Mouse (Mus musculus) left cerebral cortex, postnatal 36 days (tissue): ENCODE results near the gene Pdcd6. TPM values are rescaled to one million over a fixed set of nuclear protein-coding genes. Genes with fewer than 3 reads are reported as not detected.

Source experiments
- DNase-seq, 2 experiments: peaks; one replicate each; pipeline ENCODE4 v3.0.0; 2021 to 2022; ENCODE audit warnings: low spot score in 2 of 2, mixed read lengths in 1 of 2
- intact Hi-C: fragments of 180-260 bp; cut with DNase I; formaldehyde crosslinking; loops from one replicate; pipeline ENCODE4 v1.15.1; 2025
- total RNA-seq, 2 experiments: library from RNA; stranded (reverse); gene quantifications; 2 replicates each; pipeline ENCODE4 v1.2.3; 2021

Gene Pdcd6
- 10 to 100 TPM; 80.6 to 87.7 TPM for total RNA-seq

GRCm38 (mm10) chr13:74317170-74317849 is at the start of gene Pdcd6:
Gene Pdcd6, minus strand, starts transcription at chr13:74317580.
- intact Hi-C loops = no loop called here
- peak; percentile 89 to 92 for DNase-seq

DNA sequence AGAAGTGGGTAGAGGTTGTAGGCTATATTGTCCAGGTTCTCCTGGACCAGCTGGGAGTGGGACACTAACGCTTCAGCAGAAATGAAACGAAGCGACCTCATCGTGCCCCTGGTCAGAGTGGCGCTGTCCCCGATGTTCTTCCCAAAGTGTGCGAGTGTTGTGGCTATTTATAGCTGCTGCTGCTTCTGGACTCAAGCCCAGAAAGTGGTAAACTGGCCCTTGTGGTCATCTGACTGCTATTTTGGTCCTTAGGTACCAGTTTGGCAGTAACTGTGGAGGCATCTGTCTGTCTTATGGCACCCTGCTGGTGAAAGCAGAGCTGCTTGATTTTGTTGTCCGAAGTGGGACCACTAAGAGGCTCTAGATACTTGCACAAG is 46.5 kb upstream of the Pdcd6 start, which contains the start of gene Lrrc14b:
TSS of gene Lrrc14b (minus strand) at position 147 of the 377 bp plus-strand sequence.
- no peak for DNase-seq

DNA sequence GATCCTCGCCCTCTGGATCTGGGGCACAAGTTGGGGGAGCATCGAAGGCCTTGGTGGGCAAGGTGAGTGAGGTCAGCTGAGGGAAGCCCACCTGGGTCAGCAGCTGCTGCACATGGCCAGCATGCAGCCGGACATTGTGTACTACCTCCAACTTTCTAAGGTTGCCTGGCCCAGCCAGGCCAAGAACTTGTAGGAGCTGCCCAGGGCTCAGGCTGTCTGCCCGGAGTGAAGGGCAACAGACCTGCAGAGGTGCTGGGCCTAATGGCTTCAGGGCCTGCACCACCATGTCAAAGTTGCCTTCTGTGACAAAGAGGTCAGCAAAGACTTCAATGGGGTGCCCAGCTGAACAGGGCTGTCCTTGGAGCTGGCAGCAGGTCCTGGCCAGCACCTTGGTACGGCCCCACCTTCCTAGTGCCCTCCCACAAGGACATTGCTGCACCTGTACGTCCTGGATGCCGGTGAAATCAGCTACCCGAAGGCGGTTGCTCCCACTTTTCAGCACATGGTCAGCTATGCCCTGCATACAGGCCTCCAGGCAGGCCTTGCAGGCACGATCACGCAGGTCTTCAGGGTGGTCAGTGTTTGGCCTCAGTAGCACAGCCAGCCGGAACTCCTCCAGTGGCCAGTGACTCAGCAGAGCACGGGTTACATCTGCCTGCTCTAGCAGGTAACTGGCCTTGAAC is 45.9 kb upstream of the Pdcd6 start:
- intact Hi-C loops = no loop called here
- no peak for DNase-seq

More for the DNA sequence above, 46.5 kb upstream of the Pdcd6 start, which contains the start of gene Lrrc14b:
- intact Hi-C loops = no loop called here

DNA sequence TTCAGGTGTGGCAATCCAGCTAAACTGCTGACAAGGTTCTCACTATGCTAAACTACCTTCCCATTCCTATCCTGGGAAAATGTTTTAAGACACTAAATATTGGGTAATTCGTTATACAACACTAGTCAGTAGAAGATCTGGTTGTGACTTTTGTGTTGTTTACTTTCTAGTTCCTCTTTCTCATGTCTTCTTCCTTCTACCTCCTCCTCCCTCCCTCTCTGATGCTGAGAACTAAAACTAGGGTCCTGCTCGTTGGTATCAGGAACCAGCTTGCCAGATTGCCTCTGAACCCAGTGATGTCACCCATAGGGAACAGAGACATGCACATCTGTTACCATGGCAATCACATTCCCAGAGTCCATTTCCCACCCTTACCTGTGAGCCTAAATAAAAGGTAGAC is 44.8 kb upstream of the Pdcd6 start:
- no peak for DNase-seq
- intact Hi-C loops = no loop called here

GRCm38 (mm10) chr13:74356491-74356890 is 39.1 kb upstream of the Pdcd6 start:
- DNase-seq = no peak
- intact Hi-C loops = no loop called here

GRCm38 (mm10) chr13:74350435-74350906 is 33.1 kb upstream of the Pdcd6 start:
- intact Hi-C loops = no loop called here

DNA sequence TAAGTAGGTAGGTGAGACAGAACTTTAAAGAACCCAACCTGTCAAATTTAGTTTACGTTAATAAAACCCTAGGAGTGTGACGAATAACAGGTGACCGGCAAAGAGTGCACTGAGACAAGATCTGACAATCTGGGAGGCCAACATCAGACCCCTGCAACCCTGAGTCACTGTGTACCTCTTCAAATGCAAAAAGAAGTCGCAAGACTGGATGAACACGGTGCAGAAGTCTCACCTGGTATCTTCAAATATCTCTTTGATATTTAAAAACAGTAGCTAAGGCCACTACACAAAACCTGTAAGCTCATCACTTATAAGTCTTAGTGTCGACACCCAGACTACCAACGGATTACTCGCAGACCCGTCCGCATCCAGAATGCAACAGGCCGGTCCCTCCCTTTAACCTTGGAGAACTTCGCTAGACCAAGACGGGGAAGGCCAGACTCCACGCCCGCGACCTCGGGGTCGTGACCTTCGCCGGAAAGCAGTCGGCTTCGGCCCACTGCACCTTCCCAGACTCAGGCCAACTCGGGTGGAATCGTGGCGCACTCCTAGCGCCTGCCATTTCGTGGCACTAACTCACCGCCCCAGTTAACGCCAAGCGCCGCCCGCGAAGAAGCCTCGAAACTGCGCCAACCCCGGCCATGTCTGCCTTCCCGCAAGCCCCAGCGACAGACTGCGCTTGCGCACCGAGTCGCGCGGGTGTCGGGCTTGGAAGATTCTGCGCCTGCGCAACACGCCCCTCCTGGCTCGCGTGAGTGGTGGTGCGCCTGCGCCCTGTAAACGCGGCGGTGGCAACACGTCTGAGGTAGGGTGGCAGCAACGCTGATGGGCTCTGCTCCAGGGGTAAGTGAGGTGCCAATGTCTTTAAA is 32.4 kb upstream of the Pdcd6 start, which contains the start of the genes Sdha and Ccdc127:
TSS of gene Sdha (minus strand) at position 715 of the 869 bp plus-strand sequence.
TSS of gene Ccdc127 (plus strand) at position 744 of the 869 bp plus-strand sequence.
- intact Hi-C loops = no loop called here
- DNase-seq = peak; percentile 95

More at GRCm38 (mm10) chr13:74350435-74350906, 33.1 kb upstream of the Pdcd6 start:
- no peak for DNase-seq

DNA sequence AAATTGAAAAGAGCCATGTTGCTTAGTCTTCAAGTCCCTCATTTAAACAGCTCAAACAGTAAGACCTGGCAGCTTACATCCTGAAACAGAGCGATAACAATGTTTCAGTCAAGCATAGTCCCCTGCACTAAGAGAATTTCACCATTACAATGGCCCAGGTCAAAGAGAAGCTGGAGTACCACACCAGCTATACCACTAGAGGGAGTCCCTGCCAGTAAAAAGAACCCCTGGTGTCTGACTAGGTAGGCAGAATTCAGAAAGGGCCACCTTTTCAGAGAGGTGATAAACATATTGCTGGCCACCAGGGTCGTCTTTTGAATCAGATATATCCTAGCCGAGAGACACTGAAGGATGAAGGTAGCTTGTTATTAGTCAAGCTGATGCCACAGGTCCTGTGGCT is 23.7 kb upstream of the Pdcd6 start:
- intact Hi-C loops = no loop called here
- no peak for DNase-seq

GRCm38 (mm10) chr13:74329321-74329720 is 11.9 kb upstream of the Pdcd6 start:
- intact Hi-C loops = no loop called here
- DNase-seq = no peak

DNA sequence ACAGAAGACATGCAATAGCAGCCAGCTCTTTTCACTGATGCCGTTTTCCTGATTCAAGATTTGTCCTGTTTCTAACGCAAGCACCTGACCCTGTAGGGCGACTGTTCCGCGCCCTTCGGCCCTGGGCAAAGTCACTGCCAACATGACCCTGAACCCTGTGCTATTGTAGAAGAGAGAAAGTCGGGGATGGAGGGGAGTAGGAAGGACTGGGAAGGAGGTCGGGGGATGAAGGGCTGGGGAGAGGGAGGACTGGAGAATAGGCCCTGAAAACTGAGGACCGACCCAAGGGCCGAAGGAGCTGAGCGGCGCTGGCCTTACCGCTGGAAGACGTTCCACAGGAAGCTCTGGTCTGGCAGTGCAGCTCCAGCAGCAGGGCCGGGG is 601 bp downstream of the Pdcd6 start:
- DNase-seq = no peak
- intact Hi-C loops = no loop called here

DNA sequence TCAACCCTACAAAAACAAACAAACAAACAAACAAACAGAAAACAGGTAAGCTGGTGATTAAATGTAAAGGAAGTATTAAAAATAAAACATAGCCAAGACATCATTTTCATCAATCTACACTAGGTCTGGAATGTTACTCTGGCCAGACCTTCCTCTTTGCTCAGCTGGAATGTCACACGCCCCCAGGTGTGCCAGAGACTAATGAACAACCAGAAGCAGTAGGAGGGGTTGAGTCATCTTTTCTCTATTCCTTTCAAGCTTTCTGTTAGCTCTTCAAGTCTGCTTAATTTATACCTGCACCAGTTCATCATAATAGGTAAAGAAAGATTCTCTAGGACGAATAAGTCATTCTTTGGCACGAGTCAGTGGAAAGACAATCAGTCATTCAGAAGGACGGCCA is 994 bp downstream of the Pdcd6 start:
- intact Hi-C loops = no loop called here
- no peak for DNase-seq

DNA sequence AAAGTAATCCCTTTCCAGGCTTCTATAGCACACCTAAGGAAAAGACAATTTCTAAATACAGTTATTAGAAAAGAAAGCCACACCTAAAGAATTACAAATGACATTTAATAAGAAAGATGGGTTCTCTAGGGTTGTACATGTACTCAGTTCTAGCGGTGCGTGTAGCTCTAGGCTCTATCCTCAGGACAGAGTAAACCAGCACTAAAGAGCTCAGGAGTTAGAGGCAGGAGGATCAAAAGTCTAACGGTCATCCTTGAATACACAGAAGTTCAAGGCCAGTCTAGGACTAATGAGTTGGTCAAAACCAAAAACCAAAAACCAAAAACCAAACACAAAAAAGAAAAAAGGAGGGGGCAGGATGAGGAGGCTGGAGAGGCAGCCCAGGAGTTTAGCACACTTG is 2.8 kb downstream of the Pdcd6 start:
- intact Hi-C loops = no loop called here
- no peak for DNase-seq

DNA sequence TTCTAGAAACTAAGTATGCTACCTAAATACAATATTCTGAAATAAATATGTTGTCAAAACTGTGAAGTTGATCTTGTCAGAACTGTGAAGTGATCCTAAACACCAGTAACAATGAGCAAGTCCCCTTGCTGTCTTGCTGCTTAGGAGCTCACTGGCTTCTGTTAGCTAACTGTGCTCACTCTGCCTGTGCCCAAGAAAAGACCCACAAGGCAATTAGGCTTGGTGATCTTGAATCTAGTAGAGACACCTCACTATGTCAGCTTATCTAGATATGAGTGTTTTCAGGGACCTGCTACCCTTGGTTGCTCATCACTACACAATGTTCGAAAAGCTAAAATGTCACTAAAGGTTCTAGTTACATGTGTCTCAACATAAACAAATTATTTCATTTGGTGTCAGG is 11.6 kb downstream of the Pdcd6 start:
- intact Hi-C loops = loop anchor here (10.0 kb wide), 1 partner anchor 591 kb away; no protein-coding TSS in a partner anchor

DNA sequence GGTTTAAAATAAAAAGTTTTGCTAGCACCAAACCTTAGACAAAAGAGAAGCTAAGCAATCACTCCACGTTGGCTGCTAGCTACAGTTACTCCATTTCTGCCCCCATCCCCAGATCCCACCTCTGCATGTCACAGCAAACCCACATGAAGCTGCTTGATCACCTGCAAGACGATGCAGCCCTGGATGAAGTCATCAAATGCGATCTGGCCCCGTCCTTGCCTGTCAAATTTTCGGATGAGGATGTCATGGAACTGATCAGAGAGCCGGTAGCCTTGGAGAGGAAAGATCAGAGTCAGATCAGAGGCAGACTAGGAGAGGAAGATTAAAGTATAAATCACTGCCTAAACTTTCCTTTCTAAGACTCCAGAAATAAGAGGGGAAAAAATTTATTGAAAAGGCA is 12.0 kb downstream of the Pdcd6 start:
- no peak for DNase-seq
- intact Hi-C loops = loop anchor here (10.0 kb wide), 1 partner anchor 591 kb away; no protein-coding TSS in a partner anchor

More for the DNA sequence above, 11.6 kb downstream of the Pdcd6 start:
- no peak for DNase-seq

- no peak for DNase-seq
- intact Hi-C loops = loop anchor here (5.0 to 10.0 kb wide), 3 partner anchors 95 to 588 kb away; partner anchors contain the start of gene Exoc3
Observed at GRCm38 (mm10) chr13:74302050-74303037, 15.0 kb downstream of the Pdcd6 start.

DNA sequence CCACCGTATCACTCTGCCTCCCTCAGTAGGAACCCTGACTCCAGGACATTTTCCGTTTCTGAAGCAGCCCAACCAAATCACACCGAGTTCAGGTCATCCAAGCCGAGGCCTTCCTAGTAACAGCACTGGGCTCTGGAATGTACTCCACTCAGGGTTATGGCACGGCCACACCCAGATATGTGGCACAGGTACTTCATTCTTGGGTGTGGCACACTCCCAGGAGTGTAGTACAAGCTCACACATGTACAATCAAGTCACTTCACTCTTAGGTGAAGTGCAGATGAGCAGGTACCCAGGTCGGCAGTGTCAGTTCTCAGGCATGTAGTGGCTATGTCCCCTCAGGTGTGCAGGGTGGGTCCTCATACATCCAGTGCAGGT is 15.8 kb downstream of the Pdcd6 start:
- intact Hi-C loops = loop anchor here (2.0 to 10.0 kb wide), 5 partner anchors 94 to 587 kb away; partner anchors contain the start of gene Exoc3
- no peak for DNase-seq

DNA sequence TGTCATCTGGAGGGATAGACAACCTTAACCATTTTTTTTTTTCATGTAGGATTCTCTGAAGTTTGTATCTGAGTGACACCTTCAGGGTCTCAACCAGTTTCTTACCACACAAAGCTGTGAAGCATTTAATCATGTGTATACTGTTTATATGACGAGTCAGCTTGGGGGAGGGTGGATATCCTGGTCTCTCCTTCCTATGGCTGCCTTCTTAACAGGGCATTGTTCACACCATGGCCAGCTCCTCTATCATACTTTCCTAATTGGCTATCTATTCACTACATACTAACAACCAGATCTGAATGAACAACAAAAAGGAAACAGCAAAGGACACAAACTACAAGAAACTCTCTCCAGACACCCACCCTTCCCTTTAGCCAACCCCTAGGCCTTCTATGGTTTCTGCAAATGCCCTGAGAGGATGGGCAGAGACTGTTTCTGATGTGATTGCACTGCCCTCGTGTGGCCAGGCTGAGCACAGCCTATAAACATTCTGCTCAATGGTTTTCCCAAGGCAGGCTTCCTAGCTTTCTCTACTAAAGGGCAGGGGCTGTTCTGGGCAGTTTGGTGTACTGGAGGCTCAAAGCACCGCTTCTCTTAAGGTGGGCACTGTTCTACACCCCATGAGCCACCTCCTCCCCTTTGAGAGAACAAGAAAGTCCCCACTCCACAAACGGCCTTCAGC is 16.3 kb downstream of the Pdcd6 start:
- DNase-seq = peak; percentile 68 to 72
- intact Hi-C loops = loop anchor here (2.0 to 10.0 kb wide), 5 partner anchors 94 to 586 kb away; partner anchors contain the start of gene Exoc3

DNA sequence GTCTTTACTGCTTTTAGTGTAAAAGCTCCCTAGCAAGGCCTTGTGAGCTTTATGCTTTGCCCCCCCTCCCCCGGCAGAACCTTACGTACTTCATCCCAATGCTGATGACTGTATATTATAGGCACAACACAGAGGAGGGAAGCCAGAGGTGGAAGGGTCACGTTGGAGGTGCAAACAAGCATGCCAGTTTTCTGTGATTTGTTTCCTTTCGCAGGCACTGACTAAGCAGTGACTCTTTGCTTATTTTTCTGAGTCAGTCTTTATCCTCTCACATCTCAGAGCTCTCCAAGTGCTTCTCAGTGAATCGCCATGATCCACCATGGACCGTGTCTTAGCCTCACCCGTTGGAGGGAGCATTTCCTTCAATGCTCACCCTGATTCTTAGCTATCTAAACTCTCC is 21.0 kb downstream of the Pdcd6 start:
- intact Hi-C loops = no loop called here
- DNase-seq = no peak
